Mouse (Mus musculus) skeletal muscle tissue, adult 2 months (tissue): ENCODE results near the gene Plekha5.
"Not testable (repeated sequence)": the region's sequence is repeated elsewhere in the genome, so short reads cannot be mapped to it uniquely, and the experiment has no call there.

Source experiments
- DNase-seq: peaks from one replicate; pipeline ENCODE4 v3.0.0-alpha.2; 2012; ENCODE audit warnings: low read depth, low spot score

Plekha5 gene

DNA sequence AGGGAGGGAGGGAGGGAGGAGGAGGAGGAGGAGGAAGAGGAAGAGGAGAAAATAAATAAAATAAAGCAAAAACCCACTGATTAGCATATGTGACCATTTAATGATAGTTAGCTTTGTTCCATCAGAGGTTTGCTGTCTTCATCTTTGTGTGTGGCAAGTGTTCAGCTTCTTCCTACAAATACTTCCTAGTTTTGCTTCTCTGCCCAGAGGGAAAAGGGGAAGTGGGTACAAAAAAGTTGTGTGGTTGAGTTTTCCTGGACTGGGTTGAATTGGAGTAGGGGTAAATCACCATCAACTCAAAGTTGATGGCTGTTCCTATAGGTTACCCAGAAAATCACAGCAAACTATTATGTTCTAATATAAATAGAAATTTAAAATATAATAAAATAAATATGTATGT lies 65.7 kb downstream of the Plekha5 start:
- no peak for DNase-seq

DNA sequence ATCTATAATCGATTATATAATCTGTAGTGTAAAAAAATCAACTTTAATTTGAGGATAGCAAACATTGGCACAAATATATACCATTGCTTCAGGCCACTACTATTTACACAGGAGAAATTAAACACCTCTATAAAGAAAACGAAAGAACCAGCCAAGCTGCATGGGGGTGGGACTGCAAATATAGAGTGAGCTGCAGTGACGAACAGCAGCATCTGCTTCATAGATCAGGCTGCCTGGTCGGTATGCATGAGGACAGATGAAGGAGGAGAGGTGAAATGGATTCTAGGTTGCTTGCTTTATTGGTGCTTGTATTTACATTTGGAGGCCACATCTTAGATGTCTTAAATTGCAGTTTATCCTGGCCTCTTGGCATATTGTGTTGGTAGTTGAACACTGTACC lies 66.4 kb downstream of the Plekha5 start:
- no peak for DNase-seq

DNA sequence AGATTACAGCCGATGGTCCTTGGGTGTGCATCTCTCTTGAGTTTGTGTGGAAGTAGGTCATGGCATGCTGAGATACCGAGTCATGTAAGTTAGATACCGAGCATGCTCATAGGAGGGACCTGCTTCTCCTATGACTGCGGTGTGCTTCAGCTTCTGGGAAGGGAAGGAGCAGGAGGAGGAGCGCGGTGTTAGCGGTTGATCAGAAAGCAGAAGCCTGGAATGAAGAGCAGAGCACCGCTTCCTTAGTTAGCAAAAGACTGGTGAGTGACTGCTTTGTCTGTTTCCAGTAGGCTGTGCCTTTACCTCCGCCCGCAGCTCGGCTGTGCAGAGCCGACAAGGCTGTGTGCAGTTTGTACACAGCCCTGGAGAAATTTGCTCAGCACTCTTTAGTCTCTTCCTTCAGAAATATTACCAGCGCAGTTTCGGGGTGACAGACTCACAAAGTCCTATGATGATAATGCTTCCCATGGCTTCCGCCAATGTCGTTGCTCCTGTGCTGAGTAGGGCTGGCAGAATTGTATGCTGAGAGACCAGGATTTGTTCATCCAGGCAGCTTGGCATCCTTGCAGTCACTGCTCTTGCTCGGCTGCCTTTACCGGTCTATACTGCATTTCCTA lies 67.2 kb downstream of the Plekha5 start:
- no peak for DNase-seq

DNA sequence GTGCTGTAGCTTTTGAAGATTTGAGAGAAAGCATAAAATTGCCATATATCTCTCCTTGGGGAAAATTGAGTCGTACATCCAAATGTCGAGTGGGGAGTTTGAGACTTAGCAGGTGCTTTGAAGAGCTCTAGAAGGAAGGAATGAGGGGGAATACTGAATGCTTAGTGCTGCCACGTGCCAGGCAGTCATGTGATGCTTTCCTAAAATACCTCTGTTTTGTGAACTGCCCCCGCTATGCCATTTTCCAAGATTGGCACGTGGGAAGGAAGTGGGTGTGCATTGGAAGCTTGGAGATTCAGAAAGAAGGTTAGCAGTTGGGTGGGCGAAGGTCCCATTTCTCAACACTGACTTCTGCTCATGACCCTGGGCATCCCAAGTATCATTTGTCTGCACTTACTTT lies 68.2 kb downstream of the Plekha5 start:
- DNase-seq = no peak

DNA sequence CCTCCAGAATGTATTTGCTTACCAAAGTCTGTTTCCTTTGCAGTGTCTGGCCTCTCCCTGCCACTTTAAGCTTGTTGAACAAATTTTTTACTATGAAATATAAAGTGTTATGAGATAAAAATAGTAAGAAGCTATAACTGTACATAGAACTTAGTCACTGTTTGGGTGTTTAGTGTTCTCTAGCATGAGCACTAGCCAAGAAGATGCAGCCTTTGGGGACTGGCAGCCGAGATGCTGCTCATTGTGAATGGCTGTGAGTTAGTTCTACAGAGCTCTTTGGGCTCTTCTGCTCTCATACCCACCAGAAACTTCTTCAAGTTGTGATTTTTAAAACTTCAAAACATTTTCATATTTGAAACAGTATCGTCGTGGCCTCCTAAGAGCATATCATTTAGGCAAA lies 74.2 kb downstream of the Plekha5 start:
- DNase-seq = no peak

DNA sequence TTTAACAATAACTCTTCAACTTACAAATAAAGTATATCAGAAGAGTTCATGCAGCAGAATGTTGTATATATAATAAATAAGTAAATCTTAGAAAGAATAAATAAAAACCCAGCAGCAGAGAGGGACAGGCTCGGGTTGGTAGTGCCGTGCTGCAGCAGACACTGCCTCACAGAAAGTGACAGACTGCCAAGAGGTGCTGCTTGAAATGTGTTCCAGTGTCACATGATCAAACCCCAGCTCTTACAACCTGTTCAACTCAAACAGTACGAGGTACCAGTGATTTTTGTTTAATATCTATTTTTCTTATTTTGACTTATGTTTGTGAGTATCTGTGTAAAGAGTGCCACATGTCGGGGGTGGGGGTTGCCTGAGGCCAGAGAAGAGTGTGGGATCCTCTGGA lies 75.1 kb downstream of the Plekha5 start:
- no peak for DNase-seq

DNA sequence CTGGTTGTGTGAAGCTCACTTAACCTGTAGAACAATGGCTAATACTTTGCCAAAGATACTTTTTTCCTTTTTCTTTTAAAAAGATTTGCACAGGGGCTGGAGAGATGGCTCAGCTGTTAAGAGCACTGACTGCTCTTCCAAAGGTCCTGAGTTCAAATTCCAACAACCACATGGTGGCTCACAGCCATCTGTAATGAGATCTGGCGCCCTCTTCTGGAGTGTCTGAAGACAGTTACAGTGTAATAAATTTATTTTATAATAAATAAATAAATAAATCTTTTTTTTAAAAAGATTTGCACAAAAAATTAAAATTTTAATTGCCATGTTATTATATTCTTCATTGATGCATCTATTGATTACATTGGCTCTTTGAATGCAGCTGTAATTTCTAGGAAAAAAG lies 77.0 kb downstream of the Plekha5 start:
- DNase-seq = not testable (repeated sequence)

DNA sequence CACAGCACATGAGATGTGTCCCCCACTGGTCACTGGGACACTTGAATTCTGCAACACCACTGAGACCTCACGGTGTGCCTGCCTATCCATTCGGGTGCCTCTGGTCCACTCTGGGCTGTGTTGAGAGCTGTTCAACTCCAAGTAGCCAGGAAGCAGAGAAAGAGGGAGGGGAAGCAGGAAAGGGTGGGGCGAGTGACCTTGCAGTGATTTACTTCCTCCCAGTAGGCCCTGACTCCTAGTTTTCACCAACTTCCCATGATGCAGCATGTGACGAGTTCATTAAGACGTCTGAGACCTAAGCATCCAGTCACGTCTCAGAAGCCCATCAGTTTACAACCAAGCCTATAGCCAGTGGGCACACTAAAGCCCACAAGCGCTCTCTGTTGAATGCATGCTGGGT lies 78.0 kb downstream of the Plekha5 start:
- DNase-seq = no peak

DNA sequence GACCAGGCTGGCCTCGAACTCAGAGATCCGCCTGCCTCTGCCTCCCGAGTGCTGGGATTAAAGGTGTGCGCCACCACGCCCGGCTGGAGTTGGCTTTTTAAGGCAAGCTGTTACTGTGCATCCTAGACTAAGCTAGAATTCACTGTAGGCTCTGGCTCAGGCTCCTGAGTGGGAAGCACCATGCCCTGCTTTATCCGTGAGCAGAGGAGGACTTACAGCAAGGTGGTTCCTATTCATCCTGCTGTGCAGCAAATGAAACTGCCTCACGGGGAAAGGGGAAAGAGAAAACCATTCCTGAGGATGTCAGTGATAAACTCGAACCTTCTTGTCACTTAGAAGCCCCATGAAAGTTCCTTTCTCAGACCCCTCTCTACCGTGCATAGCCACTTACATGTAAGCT lies 80.9 kb downstream of the Plekha5 start:
- no peak for DNase-seq

DNA sequence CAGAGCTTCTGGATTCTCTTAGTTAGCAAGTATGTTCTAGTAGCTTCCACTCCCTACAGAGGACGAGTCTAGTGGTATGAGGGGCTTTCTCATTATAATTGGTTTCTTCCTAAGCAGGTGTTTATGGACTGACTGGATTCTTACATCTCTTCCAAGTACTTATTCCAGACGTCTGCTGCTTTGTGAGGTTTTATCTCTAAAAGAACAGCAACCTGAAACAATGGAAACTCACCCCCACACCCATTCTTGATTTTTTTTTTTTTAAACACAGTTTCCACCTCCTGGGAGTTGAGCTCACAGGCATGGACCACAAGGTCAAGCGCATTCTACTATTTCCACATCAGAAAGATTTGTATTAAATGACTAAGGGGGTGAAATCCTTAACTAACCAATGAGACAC lies 83.8 kb downstream of the Plekha5 start:
- DNase-seq = no peak

DNA sequence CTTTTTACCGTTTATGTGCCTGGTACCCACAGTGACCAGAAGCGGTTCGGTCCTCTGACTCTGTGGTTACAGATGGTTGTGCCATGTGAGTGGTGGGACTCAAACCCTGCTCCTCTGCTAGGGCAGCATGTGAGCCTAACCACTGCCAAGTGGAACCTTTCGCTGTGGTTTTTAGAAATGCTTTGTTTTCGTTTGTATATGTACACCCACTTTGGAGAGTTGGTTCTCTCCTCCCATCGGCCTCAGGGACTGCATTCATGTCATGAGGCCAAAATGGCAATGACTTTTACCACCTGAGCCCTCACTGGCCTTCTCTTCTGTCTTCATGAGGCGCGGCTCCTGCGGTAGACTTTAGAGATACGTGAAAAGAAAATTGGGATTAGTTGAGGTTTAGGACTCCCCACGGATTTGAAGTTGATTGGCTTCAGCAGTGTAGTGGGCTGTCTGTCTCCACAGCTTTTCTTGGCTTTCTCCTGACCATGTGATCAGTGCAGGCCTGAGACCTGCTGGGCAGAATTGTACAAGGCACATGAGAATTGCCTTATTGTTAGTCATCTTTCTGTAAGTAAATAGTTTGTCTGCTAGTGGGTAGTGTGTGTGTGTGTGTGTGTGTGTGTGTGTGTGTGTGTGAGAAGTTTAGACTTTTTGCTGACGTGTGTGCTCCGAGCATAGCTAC lies 84.8 kb downstream of the Plekha5 start:
- no peak for DNase-seq

DNA sequence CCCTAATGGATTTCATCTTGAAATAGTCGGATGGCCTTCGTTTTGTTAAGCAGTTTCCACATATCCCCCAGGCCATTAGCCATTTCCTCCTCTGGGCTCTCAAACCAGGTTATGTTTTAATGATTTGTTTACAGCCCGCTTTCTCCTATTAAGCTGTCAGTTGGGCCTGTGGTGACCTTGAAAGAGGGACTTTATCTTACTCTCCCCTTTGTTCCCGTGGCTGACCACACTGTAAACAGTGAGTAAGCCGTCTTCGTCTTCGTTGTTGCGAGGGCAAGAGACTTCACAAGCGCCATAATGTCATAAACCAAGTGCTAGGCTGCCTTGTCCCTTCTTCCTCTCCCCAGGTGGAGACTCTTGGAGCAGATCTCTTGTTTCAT lies 85.3 kb downstream of the Plekha5 start:
- DNase-seq = no peak

DNA sequence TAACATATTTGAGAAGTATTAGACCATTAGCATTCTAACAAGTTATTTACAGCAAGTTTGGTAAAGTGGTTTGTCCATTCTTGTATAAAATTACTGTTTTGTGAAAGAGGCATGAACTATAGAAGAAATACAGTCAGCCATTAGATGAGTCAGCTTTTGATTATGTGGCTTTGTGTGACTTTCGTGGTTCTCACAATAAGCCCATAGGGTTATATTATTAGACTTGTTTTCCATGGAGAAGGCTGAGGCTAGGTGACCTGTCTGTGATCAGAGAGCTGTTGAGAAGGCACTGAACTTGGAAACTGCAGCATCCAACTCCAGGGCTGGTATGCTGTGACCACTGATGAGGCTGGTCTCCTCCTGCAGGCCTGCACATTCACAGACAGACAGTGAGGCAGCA lies 88.2 kb downstream of the Plekha5 start:
- no peak for DNase-seq

DNA sequence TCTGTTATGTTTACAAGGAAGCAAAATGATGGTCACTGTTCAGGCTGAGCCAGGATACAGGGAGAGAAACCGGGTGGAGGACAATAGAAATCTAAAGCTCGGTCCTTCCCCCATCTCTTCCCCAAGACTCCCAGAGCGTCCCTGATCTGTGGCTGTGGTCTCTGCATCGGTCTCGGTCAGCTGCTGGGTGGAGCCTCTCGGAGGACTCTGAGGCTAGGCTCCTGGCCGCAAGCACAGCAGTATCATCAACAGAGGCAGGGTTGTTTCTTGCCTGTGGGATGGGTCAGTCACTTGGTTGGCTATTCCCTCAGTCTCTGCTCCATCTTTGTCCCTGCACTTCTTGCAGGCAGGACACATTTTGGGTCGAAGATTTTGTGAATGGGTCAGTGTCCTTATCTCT lies 88.6 kb downstream of the Plekha5 start:
- no peak for DNase-seq

DNA sequence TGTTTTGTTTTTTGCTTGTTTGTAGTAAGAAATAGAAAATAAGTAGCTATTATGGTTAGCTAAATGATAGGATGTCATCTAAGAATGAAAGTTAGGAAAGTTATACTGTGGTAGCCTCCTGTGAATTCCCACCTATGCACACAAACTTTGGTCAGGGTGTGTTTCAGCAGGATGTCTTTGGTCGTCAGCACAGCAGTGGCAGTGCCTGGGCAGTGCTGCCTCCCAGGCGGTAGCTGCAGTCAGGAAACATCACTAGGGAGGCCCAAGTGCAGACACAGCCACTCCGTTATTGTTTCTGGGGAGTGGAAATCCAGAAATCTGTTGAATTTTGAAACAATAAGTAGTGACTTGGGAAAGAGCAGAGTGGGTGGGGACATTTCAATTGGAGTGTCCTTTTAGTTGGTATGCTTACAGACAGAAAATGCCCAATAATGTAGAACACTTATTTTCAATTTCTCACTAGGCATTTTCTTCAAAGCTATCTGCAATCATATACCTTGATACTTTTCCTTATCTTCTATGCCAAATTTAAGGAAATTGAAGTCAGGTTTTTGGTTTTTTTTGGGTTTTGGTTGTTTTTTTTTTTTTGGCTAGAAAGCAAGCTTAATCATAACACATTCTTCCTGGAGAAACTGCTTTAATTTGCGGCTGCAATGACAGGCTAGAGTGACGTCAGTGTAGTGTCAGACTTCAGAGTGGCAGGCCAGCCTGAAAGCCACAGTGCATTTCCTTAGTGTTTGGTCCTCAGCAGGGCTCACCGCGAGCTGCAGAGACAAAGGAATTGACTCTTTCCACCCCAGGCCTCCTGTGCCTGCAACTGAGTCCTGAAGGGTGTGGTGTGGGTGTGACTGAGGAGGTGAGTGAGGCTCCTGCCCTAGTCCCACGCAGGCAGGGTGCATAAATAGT lies 90.6 kb downstream of the Plekha5 start:
- no peak for DNase-seq

DNA sequence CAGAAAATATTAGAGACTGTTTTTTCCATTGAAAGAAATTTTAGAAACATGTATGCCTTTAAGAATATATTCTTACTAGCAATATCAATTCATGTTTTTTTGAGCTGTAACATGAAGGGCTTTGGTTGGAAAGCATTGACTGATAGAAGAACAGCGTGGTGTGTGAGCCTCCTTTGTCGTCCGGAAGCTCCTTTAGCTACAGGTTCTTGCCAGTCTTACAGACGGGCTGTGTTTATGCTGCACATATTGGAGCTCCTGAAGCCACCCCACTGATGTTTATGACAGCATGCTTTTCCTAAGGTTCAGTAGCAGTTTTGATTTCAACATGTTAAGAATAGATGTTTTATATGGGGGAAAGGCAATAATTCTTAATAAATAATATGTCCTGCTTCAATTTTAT lies 91.7 kb downstream of the Plekha5 start:
- DNase-seq = no peak

DNA sequence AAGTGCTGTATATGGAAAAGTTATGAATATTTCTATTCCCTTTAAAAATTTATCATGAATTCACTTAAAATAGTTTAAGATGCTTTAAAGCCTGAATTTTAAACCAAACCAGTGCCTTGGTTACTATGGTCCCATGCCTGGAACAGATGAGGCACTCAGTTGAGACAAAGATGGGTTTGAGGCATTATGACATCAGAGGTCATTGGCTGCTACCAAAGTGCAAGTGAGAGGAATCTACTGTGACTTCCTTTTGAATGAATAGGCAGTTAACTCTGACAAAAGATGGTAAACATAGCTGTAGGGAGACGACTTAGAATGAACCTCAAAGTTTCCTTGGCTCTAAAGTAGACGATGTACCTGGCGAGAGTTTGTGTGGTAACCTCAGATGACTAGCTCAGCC lies 92.3 kb downstream of the Plekha5 start:
- DNase-seq = no peak

DNA sequence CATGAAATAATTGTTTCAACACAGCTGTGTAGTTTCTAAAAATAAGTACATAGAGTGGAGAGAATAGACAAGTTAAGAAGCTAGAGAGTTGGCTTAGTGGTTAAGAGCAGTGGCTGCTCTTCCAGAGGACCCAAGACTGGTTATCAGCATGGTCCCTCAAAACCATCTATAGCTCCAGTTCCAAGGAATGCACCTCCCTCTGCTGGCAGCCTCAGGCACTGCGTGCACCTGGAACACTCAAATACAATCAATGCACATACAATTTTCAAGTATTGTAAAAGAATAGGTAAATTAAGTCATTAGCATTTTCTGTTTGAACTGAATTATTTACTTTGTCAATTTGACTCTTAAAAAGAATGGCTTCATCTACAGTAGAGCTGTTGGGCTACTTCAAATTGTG lies 93.3 kb downstream of the Plekha5 start:
- DNase-seq = no peak

DNA sequence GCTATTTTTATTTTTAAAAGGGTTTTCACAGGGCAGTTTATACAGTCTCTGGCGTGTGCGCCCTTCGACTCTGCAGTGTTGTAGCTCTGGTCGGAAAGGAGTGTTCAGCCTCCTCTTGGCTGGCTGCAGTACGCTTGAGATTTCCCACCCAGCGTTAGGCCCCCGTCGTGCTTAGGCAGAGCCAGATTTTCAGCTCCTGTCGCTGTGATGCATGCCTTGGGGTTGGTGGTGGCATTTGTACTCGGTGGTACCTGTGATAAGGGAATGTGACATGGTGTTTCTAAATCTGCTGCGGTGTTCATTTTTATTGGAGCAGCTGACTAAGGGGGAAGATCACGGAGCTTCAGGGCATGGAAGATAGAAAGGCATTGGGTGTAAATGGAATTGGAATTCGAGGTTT lies 95.2 kb downstream of the Plekha5 start:
- DNase-seq = no peak

DNA sequence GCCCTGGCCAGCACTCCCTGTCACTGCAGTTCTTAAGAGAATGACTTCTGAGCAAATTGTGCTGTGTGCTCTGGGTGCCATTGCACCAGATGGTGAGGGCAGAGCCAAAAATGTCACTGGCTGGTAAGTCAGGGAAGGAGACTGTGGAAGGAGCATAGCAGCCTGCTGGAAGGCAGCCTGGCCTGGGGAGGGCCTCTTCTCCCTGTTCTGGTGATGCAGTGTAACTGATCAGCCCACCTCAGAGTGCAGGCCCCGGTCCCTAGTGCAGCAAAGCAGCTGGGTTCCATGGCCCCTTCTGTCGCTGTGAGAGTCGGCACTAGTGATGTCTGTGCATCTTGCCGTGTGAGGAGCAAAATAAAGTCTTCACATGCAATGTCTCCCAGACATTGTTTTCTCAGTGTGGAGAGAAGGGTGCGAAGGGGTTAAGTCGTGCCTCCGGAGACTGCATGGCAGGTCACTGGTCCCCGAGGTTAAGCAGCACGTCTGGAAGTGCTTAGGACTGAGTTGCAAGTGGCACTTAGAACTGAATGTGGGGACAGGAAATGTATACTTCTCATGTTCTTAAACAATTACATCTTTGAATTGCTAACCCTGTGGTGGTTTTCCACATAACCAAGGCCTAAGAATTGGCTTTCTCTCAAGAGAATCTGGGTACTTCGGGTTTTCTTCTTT lies 95.8 kb downstream of the Plekha5 start:
- no peak for DNase-seq

DNA sequence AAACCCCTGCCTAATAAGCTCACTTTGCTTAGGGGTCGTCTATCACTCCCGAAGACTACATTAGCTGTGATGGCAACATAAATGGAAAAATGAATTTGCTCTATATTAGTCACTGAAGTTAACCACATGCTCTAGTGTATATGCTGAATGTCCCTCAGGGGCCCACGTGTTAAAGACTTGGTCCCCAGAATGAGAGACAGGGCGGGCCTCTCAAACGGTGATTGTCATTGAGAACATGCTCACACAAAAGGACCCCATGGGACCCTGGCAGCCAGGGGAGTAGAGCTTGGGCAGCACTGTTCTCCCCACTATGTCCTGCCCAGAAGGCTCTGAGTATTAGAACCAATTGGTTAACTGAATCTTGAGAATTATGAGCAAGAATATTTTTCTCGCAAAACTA lies 97.1 kb downstream of the Plekha5 start:
- DNase-seq = no peak

DNA sequence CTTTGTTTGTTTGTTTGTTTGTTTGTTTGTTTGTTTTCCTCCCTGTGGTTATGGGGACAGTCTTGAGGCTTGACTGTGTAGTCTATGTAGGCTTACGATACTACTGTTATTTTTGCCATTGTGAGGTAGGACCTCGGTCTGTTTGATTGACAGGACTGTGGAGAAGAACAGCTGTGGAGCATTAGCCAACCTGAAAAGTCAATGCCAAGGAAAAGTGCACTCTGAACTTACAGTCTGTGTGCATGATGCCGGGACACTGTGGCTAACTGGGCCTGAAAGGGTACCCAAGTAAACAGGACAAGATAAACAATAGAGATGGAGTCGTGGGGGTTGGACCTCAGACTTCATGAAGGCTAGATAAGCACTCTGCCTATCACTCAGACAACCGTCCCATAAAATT lies 98.0 kb downstream of the Plekha5 start:
- peak; percentile 41 for DNase-seq
